Mouse (Mus musculus): ENCODE measurements around the gene Usp38. TPM values are rescaled to one million over a fixed set of nuclear protein-coding genes. Genes with fewer than 3 reads are reported as not detected.

Usp38 gene
- polyA plus RNA-seq, 1 experiment from 2014 or later = 14.0 TPM

- Histone ChIP-seq H3K27me3 (replicated peaks; ENCODE audit: control insufficient read depth, insufficient read depth, low read length) (no peaks in the 10 kb centered on the region), H3K4me2 (ENCODE audit: low read depth, low read length) (no peak overlapping the region), H3K36me3 (ENCODE audit: control insufficient read depth, insufficient read depth, low read length) (no peaks in the 10 kb centered on the region), H3K27ac (ENCODE audit: low read length) (no peak overlapping the region), H3K9me3 (ENCODE audit: control insufficient read depth, low read length) (no peaks in the 10 kb centered on the region), H3K4me1 (ENCODE audit: control insufficient read depth, insufficient read depth, low read length) (no peaks in the 10 kb centered on the region), H3K9ac (ENCODE audit: low read depth, low read length) (no peak overlapping the region), H3K4me3 (ENCODE audit: low read length) (no peak overlapping the region)
- 86% methylated on average over 11 of the region's 11 CpGs for WGBS
- ATAC-seq = no peak
These were observed 44.6 kb downstream of the Usp38 start for GRCm38 (mm10) chr8:80970000-80970685.

- Histone ChIP-seq H3K9ac (ENCODE audit: low read depth, low read length) (no peak overlapping the region), H3K27ac (ENCODE audit: low read length) (no peak overlapping the region), H3K9me3 (ENCODE audit: control insufficient read depth, low read length) (no peaks in the 10 kb centered on the region), H3K27me3 (replicated peaks; ENCODE audit: control insufficient read depth, insufficient read depth, low read length) (no peaks in the 10 kb centered on the region), H3K4me3 (ENCODE audit: low read length) (no peak overlapping the region), H3K36me3 (ENCODE audit: control insufficient read depth, insufficient read depth, low read length) (no peaks in the 10 kb centered on the region), H3K4me2 (ENCODE audit: low read depth, low read length) (no peak overlapping the region), H3K4me1 (ENCODE audit: control insufficient read depth, insufficient read depth, low read length) (no peaks in the 10 kb centered on the region)
- 91% methylated on average over 5 of the region's 5 CpGs for WGBS
- no peak for ATAC-seq
These were observed 45.3 kb downstream of the Usp38 start for GRCm38 (mm10) chr8:80969423-80969822.

GRCm38 (mm10) chr8:80963095-80963494 is 51.6 kb downstream of the Usp38 start:
- 88% methylated on average over 3 of the region's 3 CpGs for WGBS
- no peak for ATAC-seq

GRCm38 (mm10) chr8:80962592-80962983 is 52.1 kb downstream of the Usp38 start:
- no peak for ATAC-seq
- Histone ChIP-seq H3K9ac (ENCODE audit: low read depth, low read length) (no peak overlapping the region), H3K4me3 (ENCODE audit: low read length) (no peak overlapping the region), H3K9me3 (ENCODE audit: control insufficient read depth, low read length) (no peaks in the 10 kb centered on the region), H3K4me2 (ENCODE audit: low read depth, low read length) (no peak overlapping the region), H3K36me3 (ENCODE audit: control insufficient read depth, insufficient read depth, low read length) (no peaks in the 10 kb centered on the region), H3K27ac (ENCODE audit: low read length) (no peak overlapping the region), H3K4me1 (ENCODE audit: control insufficient read depth, insufficient read depth, low read length) (peaks cover 3% of the 10 kb centered on the region; the same call in 1 of the 2 replicates), H3K27me3 (replicated peaks; ENCODE audit: control insufficient read depth, insufficient read depth, low read length) (no peaks in the 10 kb centered on the region)
- WGBS = 96% methylated on average over 5 of the region's 5 CpGs

More at GRCm38 (mm10) chr8:80963095-80963494, 51.6 kb downstream of the Usp38 start:
- H3K4me2 ChIP-seq (ENCODE audit: low read depth, low read length) = no peak overlapping the region
- H3K27me3 ChIP-seq (replicated peaks; ENCODE audit: control insufficient read depth, insufficient read depth, low read length) = no peaks in the 10 kb centered on the region
- peaks cover 3% of the 10 kb centered on the region; the same call in 1 of the 2 replicates for H3K4me1 ChIP-seq (ENCODE audit: control insufficient read depth, insufficient read depth, low read length)
- H3K27ac ChIP-seq (ENCODE audit: low read length) = no peak overlapping the region
- H3K36me3 ChIP-seq (ENCODE audit: control insufficient read depth, insufficient read depth, low read length) = no peaks in the 10 kb centered on the region
- H3K9me3 ChIP-seq (ENCODE audit: control insufficient read depth, low read length) = no peaks in the 10 kb centered on the region
- H3K4me3 ChIP-seq (ENCODE audit: low read length) = no peak overlapping the region
- no peak overlapping the region for H3K9ac ChIP-seq (ENCODE audit: low read depth, low read length)

- ATAC-seq = no peak
- Histone ChIP-seq H3K4me1 (ENCODE audit: control insufficient read depth, insufficient read depth, low read length) (peaks cover 3% of the 10 kb centered on the region; the same call in 1 of the 2 replicates), H3K36me3 (ENCODE audit: control insufficient read depth, insufficient read depth, low read length) (no peaks in the 10 kb centered on the region), H3K4me3 (ENCODE audit: low read length) (no peak overlapping the region), H3K4me2 (ENCODE audit: low read depth, low read length) (no peak overlapping the region), H3K27ac (ENCODE audit: low read length) (no peak overlapping the region), H3K9ac (ENCODE audit: low read depth, low read length) (no peak overlapping the region), H3K9me3 (ENCODE audit: control insufficient read depth, low read length) (no peaks in the 10 kb centered on the region), H3K27me3 (replicated peaks; ENCODE audit: control insufficient read depth, insufficient read depth, low read length) (no peaks in the 10 kb centered on the region)
- 65% methylated on average over 7 of the region's 7 CpGs for WGBS
These were observed 52.7 kb downstream of the Usp38 start for GRCm38 (mm10) chr8:80961937-80962591.

GRCm38 (mm10) chr8:80961070-80961609 is 53.6 kb downstream of the Usp38 start:
- no peak for ATAC-seq
- 74% methylated on average over 4 of the region's 4 CpGs for WGBS
- Histone ChIP-seq H3K36me3 (ENCODE audit: control insufficient read depth, insufficient read depth, low read length) (no peaks in the 10 kb centered on the region), H3K4me2 (ENCODE audit: low read depth, low read length) (no peak overlapping the region), H3K9ac (ENCODE audit: low read depth, low read length) (no peak overlapping the region), H3K27ac (ENCODE audit: low read length) (no peak overlapping the region), H3K4me3 (ENCODE audit: low read length) (no peak overlapping the region), H3K27me3 (replicated peaks; ENCODE audit: control insufficient read depth, insufficient read depth, low read length) (no peaks in the 10 kb centered on the region), H3K4me1 (ENCODE audit: control insufficient read depth, insufficient read depth, low read length) (peaks cover 3% of the 10 kb centered on the region; the same call in 1 of the 2 replicates), H3K9me3 (ENCODE audit: control insufficient read depth, low read length) (no peaks in the 10 kb centered on the region; the same call in 1 of the 2 replicates)

- Histone ChIP-seq H3K9ac (ENCODE audit: low read depth, low read length) (no peak overlapping the region), H3K9me3 (ENCODE audit: control insufficient read depth, low read length) (no peaks in the 10 kb centered on the region; the same call in 1 of the 2 replicates), H3K36me3 (ENCODE audit: control insufficient read depth, insufficient read depth, low read length) (no peaks in the 10 kb centered on the region), H3K4me1 (ENCODE audit: control insufficient read depth, insufficient read depth, low read length) (peaks cover 3% of the 10 kb centered on the region; the same call in 1 of the 2 replicates), H3K27me3 (replicated peaks; ENCODE audit: control insufficient read depth, insufficient read depth, low read length) (no peaks in the 10 kb centered on the region), H3K27ac (ENCODE audit: low read length) (no peak overlapping the region), H3K4me2 (ENCODE audit: low read depth, low read length) (no peak overlapping the region), H3K4me3 (ENCODE audit: low read length) (no peak overlapping the region)
- WGBS = 70% methylated on average over 9 of the region's 9 CpGs
- no peak for ATAC-seq
These were observed 55.0 kb downstream of the Usp38 start for GRCm38 (mm10) chr8:80959588-80960268.

- no peak for ATAC-seq
- Histone ChIP-seq H3K36me3 (ENCODE audit: control insufficient read depth, insufficient read depth, low read length) (no peaks in the 10 kb centered on the region), H3K27ac (ENCODE audit: low read length) (no peak overlapping the region), H3K9me3 (ENCODE audit: control insufficient read depth, low read length) (no peaks in the 10 kb centered on the region; the same call in 1 of the 2 replicates), H3K4me1 (ENCODE audit: control insufficient read depth, insufficient read depth, low read length) (peaks cover 3% of the 10 kb centered on the region; the same call in 1 of the 2 replicates), H3K9ac (ENCODE audit: low read depth, low read length) (no peak overlapping the region), H3K4me2 (ENCODE audit: low read depth, low read length) (no peak overlapping the region), H3K4me3 (ENCODE audit: low read length) (no peak overlapping the region), H3K27me3 (replicated peaks; ENCODE audit: control insufficient read depth, insufficient read depth, low read length) (no peaks in the 10 kb centered on the region)
- 73% methylated on average over 5 of the region's 5 CpGs for WGBS
These were observed 57.0 kb downstream of the Usp38 start for GRCm38 (mm10) chr8:80957776-80958175.

- no peak for ATAC-seq
- Histone ChIP-seq H3K4me3 (ENCODE audit: low read length) (no peak overlapping the region), H3K9me3 (ENCODE audit: control insufficient read depth, low read length) (no peaks in the 10 kb centered on the region; the same call in 1 of the 2 replicates), H3K36me3 (ENCODE audit: control insufficient read depth, insufficient read depth, low read length) (no peaks in the 10 kb centered on the region), H3K4me2 (ENCODE audit: low read depth, low read length) (no peak overlapping the region), H3K9ac (ENCODE audit: low read depth, low read length) (no peak overlapping the region), H3K4me1 (ENCODE audit: control insufficient read depth, insufficient read depth, low read length) (peaks cover 12% of the 10 kb centered on the region), H3K27ac (ENCODE audit: low read length) (no peak overlapping the region), H3K27me3 (replicated peaks; ENCODE audit: control insufficient read depth, insufficient read depth, low read length) (no peaks in the 10 kb centered on the region)
- WGBS = 79% methylated on average over 3 of the region's 3 CpGs
These were observed 61.8 kb downstream of the Usp38 start for GRCm38 (mm10) chr8:80952973-80953372.
